Mouse (Mus musculus) forebrain, embryonic 16.5 days (tissue): Measurements from ENCODE around the gene Insig1. TPM values are rescaled to one million over a fixed set of nuclear protein-coding genes. Genes with fewer than 3 reads are reported as not detected.

Experiments used
- ATAC-seq: fragments of 200-750 bp; cut with Nextera tagmentation; 2 replicates; pipeline ENCODE4 v1.8.0; 2017; ENCODE audit warnings: mild to moderate bottlenecking, moderate library complexity
- H3K27ac ChIP-seq: fragments of 300-500 bp; sonication (generic); 2 replicates; pipeline ENCODE4 v1.5.1; 2014; ENCODE audit warnings: low read length, control low read depth
- H3K27me3 ChIP-seq: fragments of 300-500 bp; sonication (generic); replicated peaks from 2 replicates; pipeline ENCODE4 v1.6.1; 2014; ENCODE audit warnings: low read length; ENCODE audit not compliant: control insufficient read depth, insufficient read depth
- H3K36me3 ChIP-seq: fragments of 300-500 bp; sonication (generic); 2 replicates; pipeline ENCODE4 v1.6.1; 2014; ENCODE audit not compliant: control insufficient read depth, insufficient read depth
- H3K4me1 ChIP-seq: fragments of 300-500 bp; sonication (generic); replicated peaks from 2 replicates; pipeline ENCODE4 v1.6.1; 2014; ENCODE audit warnings: low read length; ENCODE audit not compliant: control insufficient read depth, insufficient read depth
- H3K4me2 ChIP-seq: fragments of 300-500 bp; sonication (generic); 2 replicates; pipeline ENCODE4 v1.6.1; 2014; ENCODE audit warnings: mild to moderate bottlenecking, low read length, control low read depth
- H3K4me3 ChIP-seq: fragments of 300-500 bp; sonication (generic); replicated peaks from 2 replicates; pipeline ENCODE4 v1.5.1; 2014; ENCODE audit warnings: mild to moderate bottlenecking, low read length, control low read depth
- H3K9ac ChIP-seq: fragments of 300-500 bp; sonication (generic); replicated peaks from 2 replicates; pipeline ENCODE4 v1.6.1; 2014; ENCODE audit warnings: low read depth, low read length, control low read depth
- H3K9me3 ChIP-seq: fragments of 300-500 bp; sonication (generic); 2 replicates; pipeline ENCODE4 v1.6.1; 2016; ENCODE audit warnings: low read length; ENCODE audit not compliant: control insufficient read depth
- WGBS: fragments of 180-500 bp; shearing (Covaris S2); extraction: QIAGEN DNeasy Blood & Tissue Kit; methylation state at CpG from one replicate; pipeline ENCODE4 v1.1.7; 2014; 5-methylcytosine and 5-hydroxymethylcytosine counted together
- polyA plus RNA-seq: library from polyadenylated mRNA; unstranded; fragments of >200 nt; fragmentation: Nextera tagmentation; extraction: Ambion mirVana; gene quantifications from 2 replicates; pipeline ENCODE4 v1.2.1, GENCODE M21; 2015

Gene Insig1
- polyA plus RNA-seq, 1 experiment from 2014 or later: 76.9 TPM

DNA sequence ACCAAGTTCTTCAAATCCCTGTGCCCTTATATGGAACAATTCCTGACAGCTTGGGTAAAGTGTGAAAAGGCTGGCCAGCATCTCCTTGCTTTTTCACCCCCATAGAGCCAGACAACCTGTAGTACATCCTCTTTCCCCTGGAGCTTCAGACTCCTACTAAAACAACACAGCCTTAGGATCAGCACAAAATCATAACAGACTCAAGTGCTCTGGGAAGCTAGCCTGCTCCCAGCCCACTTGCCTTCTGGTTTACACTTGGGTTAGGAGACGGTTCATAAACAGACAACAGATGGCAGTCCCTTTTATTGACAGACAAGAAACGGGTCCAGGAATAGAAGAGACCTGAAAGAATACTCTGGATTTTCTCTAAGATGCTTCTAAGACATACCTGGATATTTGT, 8.3 kb downstream of the Insig1 start:
- Histone ChIP-seq H3K4me3 (no peak overlapping the region), H3K27me3 (no peaks in the 10 kb centered on the region), H3K9ac (no peak overlapping the region), H3K9me3 (no peaks in the 10 kb centered on the region), H3K4me2 (no peak overlapping the region), H3K27ac (0 out of 2 replicates have a peak overlapping the region, but pooled peaks have one; percentile 21), H3K36me3 (peaks cover 19% of the 10 kb centered on the region), H3K4me1 (no peaks in the 10 kb centered on the region)
- 54% methylated on average over 2 of the region's 2 CpGs for whole genome bisulfite sequencing
- peak; percentile 56; the same call in 1 of the 2 replicates for ATAC-seq

- Histone ChIP-seq H3K9ac (no peak overlapping the region), H3K27ac (no peak overlapping the region), H3K36me3 (peaks cover 5% of the 10 kb centered on the region), H3K9me3 (no peaks in the 10 kb centered on the region), H3K4me2 (no peak overlapping the region), H3K4me1 (no peaks in the 10 kb centered on the region), H3K27me3 (no peaks in the 10 kb centered on the region), H3K4me3 (no peak overlapping the region)
- 77% methylated on average over 2 of the region's 2 CpGs for WGBS
- no peak for ATAC-seq
Observed at GRCm38 (mm10) chr5:28081127-28081526, 10.0 kb downstream of the Insig1 start.

DNA sequence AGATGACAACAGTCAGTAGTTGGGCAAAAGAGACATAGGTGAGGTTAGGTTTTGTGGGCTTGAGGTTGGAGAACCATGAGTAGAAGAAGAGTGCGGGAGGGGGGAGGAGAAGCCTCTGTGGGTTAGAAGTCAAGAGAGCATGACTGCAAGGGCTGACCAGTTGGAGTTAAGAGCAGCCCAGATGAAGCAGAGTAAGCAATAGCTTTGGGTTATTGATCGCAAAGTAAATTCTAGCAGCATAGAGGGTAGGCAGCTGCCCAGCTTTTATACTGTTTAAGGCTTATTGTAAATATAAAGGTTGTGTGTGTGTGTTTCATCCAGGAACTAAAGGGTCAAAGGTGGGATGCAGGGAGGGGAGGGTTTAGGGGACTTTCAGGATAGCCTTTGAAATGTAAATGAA, 10.7 kb downstream of the Insig1 start:
- ATAC-seq: no peak
- no peaks in the 10 kb centered on the region for H3K9me3 ChIP-seq
- 100% methylated on average over 2 of the region's 2 CpGs for WGBS

GRCm38 (mm10) chr5:28082312-28082711, 11.1 kb downstream of the Insig1 start:
- Histone ChIP-seq H3K4me2 (no peak overlapping the region), H3K9ac (no peak overlapping the region), H3K9me3 (no peaks in the 10 kb centered on the region), H3K27me3 (no peaks in the 10 kb centered on the region), H3K4me1 (no peaks in the 10 kb centered on the region), H3K27ac (no peak overlapping the region), H3K36me3 (no peaks in the 10 kb centered on the region), H3K4me3 (no peak overlapping the region)
- no peak for ATAC-seq
- 84% methylated on average over 4 of the region's 4 CpGs for WGBS

More for the DNA sequence above, 10.7 kb downstream of the Insig1 start:
- Histone ChIP-seq H3K36me3 (no peaks in the 10 kb centered on the region), H3K4me3 (no peak overlapping the region), H3K27me3 (no peaks in the 10 kb centered on the region), H3K4me1 (no peaks in the 10 kb centered on the region), H3K4me2 (no peak overlapping the region), H3K27ac (no peak overlapping the region), H3K9ac (no peak overlapping the region)

GRCm38 (mm10) chr5:28082796-28083195, 11.6 kb downstream of the Insig1 start:
- ATAC-seq: no peak
- H3K27ac ChIP-seq: no peak overlapping the region
- H3K4me2 ChIP-seq: no peak overlapping the region
- no peak overlapping the region for H3K4me3 ChIP-seq
- no peaks in the 10 kb centered on the region for H3K36me3 ChIP-seq
- H3K27me3 ChIP-seq: no peaks in the 10 kb centered on the region
- no peak overlapping the region for H3K9ac ChIP-seq
- H3K4me1 ChIP-seq: no peaks in the 10 kb centered on the region
- H3K9me3 ChIP-seq: no peaks in the 10 kb centered on the region
- 77% methylated on average over 3 of the region's 3 CpGs for WGBS

DNA sequence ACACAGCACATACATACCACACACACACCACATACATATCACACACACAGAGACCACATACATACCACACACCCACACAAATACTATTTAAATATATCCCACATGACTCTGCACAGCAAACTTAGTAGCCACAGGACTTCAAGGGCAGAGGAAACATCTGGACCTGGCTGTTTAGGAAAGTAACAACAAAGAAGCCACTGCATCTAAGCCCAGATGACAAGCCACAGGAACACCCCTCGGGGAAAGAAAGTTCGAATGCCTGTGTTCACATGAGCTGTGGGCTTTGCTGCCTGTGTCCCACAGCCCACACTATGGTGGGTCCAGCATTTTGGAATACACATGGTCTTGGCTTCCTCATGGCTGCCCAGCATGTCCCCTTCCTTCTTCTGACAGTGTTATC, 13.6 kb downstream of the Insig1 start:
- WGBS: 91% methylated on average over 2 of the region's 2 CpGs
- H3K4me2 ChIP-seq: no peak overlapping the region
- no peak for ATAC-seq

DNA sequence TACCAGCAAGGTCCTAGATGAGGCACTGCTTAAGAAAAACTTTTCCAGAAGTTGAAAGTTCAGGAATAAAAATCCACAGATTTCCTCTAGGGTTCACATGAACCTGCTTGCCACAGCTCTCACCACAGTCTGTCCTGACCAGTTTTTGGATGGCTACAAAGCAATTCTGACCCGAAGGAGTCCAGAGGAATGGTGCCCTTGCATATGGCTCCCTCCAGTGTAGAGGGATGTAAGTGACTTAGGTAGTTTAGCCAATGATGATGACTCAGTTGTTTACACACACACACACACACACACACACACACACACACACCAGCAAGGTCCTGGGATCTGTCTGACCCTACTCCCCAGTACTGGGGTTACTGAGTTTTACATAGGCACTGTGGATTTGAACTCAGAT, 19.4 kb downstream of the Insig1 start:
- no peak overlapping the region for H3K9ac ChIP-seq
- no peaks in the 10 kb centered on the region for H3K36me3 ChIP-seq
- H3K4me3 ChIP-seq: no peak overlapping the region
- no peak for ATAC-seq
- no peaks in the 10 kb centered on the region for H3K9me3 ChIP-seq
- no peak overlapping the region for H3K4me2 ChIP-seq
- 46% methylated on average over 1 of the region's 1 CpGs for WGBS
- no peaks in the 10 kb centered on the region for H3K4me1 ChIP-seq
- H3K27ac ChIP-seq: no peak overlapping the region
- no peaks in the 10 kb centered on the region for H3K27me3 ChIP-seq

More for the DNA sequence above, 13.6 kb downstream of the Insig1 start:
- H3K4me1 ChIP-seq: no peaks in the 10 kb centered on the region
- no peaks in the 10 kb centered on the region for H3K9me3 ChIP-seq
- H3K9ac ChIP-seq: no peak overlapping the region
- H3K36me3 ChIP-seq: no peaks in the 10 kb centered on the region
- H3K4me3 ChIP-seq: no peak overlapping the region
- H3K27ac ChIP-seq: no peak overlapping the region
- no peaks in the 10 kb centered on the region for H3K27me3 ChIP-seq

DNA sequence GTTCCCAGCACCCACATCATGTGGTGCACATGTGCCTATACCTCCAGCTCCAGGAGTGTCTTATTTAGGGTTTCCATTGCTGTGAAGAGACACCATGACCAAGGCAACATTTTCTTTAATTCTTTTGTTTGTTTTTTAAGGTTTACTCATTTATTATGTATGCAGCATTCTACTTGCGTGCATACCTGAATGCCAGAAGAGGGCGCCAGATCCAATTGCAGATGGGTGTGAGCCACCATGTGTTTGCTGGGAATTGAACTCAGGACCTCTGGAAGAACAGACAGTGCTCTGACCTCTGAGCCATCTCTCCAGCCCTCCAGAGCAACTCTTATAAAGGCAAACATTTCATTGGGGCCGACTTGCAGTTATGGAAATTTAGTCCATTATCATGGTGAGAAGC, 21.2 kb downstream of the Insig1 start:
- H3K9ac ChIP-seq: no peak overlapping the region
- 92% methylated on average over 3 of the region's 3 CpGs for WGBS
- no peak overlapping the region for H3K4me2 ChIP-seq
- H3K9me3 ChIP-seq: no peaks in the 10 kb centered on the region
- no peak overlapping the region for H3K27ac ChIP-seq
- ATAC-seq: no peak
- H3K36me3 ChIP-seq: no peaks in the 10 kb centered on the region
- no peak overlapping the region for H3K4me3 ChIP-seq
- no peaks in the 10 kb centered on the region for H3K27me3 ChIP-seq
- no peaks in the 10 kb centered on the region for H3K4me1 ChIP-seq

GRCm38 (mm10) chr5:28093874-28094273, 22.7 kb downstream of the Insig1 start:
- Histone ChIP-seq H3K9me3 (no peaks in the 10 kb centered on the region), H3K27ac (no peak overlapping the region), H3K4me3 (no peak overlapping the region), H3K27me3 (no peaks in the 10 kb centered on the region), H3K4me2 (no peak overlapping the region), H3K9ac (no peak overlapping the region), H3K36me3 (no peaks in the 10 kb centered on the region), H3K4me1 (no peaks in the 10 kb centered on the region)
- 22% methylated on average over 4 of the region's 4 CpGs for WGBS
- ATAC-seq: peak; percentile 70

DNA sequence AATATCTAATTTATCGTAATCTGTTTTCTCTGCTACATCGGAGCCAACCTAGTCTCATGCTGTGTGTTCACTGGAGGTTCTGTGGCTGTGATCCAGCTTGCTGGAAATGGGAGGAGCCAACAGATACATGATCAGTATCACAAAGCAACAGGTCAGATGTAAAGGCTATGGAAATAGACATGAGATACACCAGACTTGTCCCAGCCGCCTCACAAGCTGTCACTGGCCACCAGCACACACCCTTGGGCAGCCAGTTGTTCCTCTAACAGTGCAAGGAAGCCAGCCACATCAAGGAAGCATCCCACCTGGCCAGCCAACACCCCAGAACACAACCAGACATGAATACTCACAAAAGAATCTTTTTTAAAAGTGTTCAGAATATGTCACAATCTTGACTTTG, 23.2 kb downstream of the Insig1 start:
- Histone ChIP-seq H3K36me3 (no peaks in the 10 kb centered on the region), H3K27ac (no peak overlapping the region), H3K4me2 (no peak overlapping the region), H3K9me3 (no peaks in the 10 kb centered on the region), H3K9ac (no peak overlapping the region), H3K4me3 (no peak overlapping the region), H3K4me1 (no peaks in the 10 kb centered on the region), H3K27me3 (no peaks in the 10 kb centered on the region)
- 67% methylated on average over 3 of the region's 3 CpGs for WGBS
- ATAC-seq: no peak
